Mouse (Mus musculus): ENCODE measurements around the gene Pdss2. TPM values are rescaled to one million over a fixed set of nuclear protein-coding genes. Genes with fewer than 3 reads are reported as not detected.

Pdss2 gene
- polyA plus RNA-seq, 1 experiment from 2014 or later = 8.0 TPM

DNA sequence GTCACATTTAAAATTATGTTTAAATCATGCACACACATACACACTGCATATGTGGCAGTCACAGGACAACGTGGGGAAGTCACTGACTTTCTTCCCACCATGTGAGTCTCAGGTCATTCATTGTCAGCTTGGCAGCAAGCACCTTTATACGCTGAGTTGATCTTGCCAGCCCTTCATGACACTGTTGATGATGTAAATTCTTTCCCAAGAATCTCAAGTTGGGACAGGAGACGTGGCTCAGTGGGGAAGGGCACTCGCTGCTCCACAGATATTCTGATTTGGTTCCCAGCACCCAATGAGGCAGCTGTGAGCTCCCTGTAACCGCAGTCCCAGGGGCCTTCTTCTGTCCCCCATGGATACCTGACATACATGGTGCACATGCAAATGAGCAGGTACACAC lies 147.3 kb downstream of the Pdss2 start:
- WGBS = 95% methylated on average over 5 of the region's 5 CpGs
- H3K27me3 ChIP-seq (replicated peaks; ENCODE audit: control insufficient read depth, insufficient read depth, low read length) = no peaks in the 10 kb centered on the region
- H3K4me3 ChIP-seq (ENCODE audit: low read depth, low read length) = no peak overlapping the region
- no peak for TF ChIP-seq CTCF (IDR thresholded peaks at IDR 0.05; ENCODE audit: low read depth)
- no peak overlapping the region for H3K9ac ChIP-seq (ENCODE audit: low read depth, low read length)
- H3K4me2 ChIP-seq (replicated peaks; ENCODE audit: low read depth) = no peak overlapping the region
- no peaks in the 10 kb centered on the region for H3K9me3 ChIP-seq (ENCODE audit: control insufficient read depth)
- no peak overlapping the region for H3K27ac ChIP-seq (ENCODE audit: low read depth, low read length)
- ATAC-seq = no peak
- no peaks in the 10 kb centered on the region for H3K36me3 ChIP-seq (ENCODE audit: control insufficient read depth, insufficient read depth)
- no peaks in the 10 kb centered on the region for H3K4me1 ChIP-seq (replicated peaks; ENCODE audit: control insufficient read depth, insufficient read depth, low read length)

- no peak for TF ChIP-seq CTCF (IDR thresholded peaks at IDR 0.05; ENCODE audit: low read depth)
- no peak for ATAC-seq
- H3K27ac ChIP-seq (ENCODE audit: low read depth, low read length) = no peak overlapping the region
- H3K27me3 ChIP-seq (replicated peaks; ENCODE audit: control insufficient read depth, insufficient read depth, low read length) = no peaks in the 10 kb centered on the region
- H3K4me1 ChIP-seq (replicated peaks; ENCODE audit: control insufficient read depth, insufficient read depth, low read length) = no peaks in the 10 kb centered on the region
- 64% methylated on average over 7 of the region's 7 CpGs for WGBS
- no peak overlapping the region for H3K9ac ChIP-seq (ENCODE audit: low read depth, low read length)
- no peak overlapping the region for H3K4me3 ChIP-seq (ENCODE audit: low read depth, low read length)
- H3K9me3 ChIP-seq (ENCODE audit: control insufficient read depth) = no peaks in the 10 kb centered on the region
- H3K36me3 ChIP-seq (ENCODE audit: control insufficient read depth, insufficient read depth) = no peaks in the 10 kb centered on the region
- no peak overlapping the region for H3K4me2 ChIP-seq (replicated peaks; ENCODE audit: low read depth)
Observed at GRCm38 (mm10) chr10:43372315-43372714, 151.0 kb downstream of the Pdss2 start.

- Histone ChIP-seq H3K4me2 (replicated peaks; ENCODE audit: low read depth) (no peak overlapping the region), H3K27me3 (replicated peaks; ENCODE audit: control insufficient read depth, insufficient read depth, low read length) (no peaks in the 10 kb centered on the region), H3K4me3 (ENCODE audit: low read depth, low read length) (no peak overlapping the region), H3K9me3 (ENCODE audit: control insufficient read depth) (no peaks in the 10 kb centered on the region), H3K4me1 (replicated peaks; ENCODE audit: control insufficient read depth, insufficient read depth, low read length) (no peaks in the 10 kb centered on the region), H3K9ac (ENCODE audit: low read depth, low read length) (no peak overlapping the region), H3K36me3 (ENCODE audit: control insufficient read depth, insufficient read depth) (no peaks in the 10 kb centered on the region), H3K27ac (ENCODE audit: low read depth, low read length) (no peak overlapping the region)
- WGBS = 88% methylated on average over 9 of the region's 9 CpGs
- no peak for TF ChIP-seq CTCF (IDR thresholded peaks at IDR 0.05; ENCODE audit: low read depth)
- ATAC-seq = no peak
Observed at GRCm38 (mm10) chr10:43373035-43373434, 151.7 kb downstream of the Pdss2 start.

GRCm38 (mm10) chr10:43373666-43374065 lies 152.4 kb downstream of the Pdss2 start:
- no peak overlapping the region for H3K27ac ChIP-seq (ENCODE audit: low read depth, low read length)
- no peaks in the 10 kb centered on the region for H3K4me1 ChIP-seq (replicated peaks; ENCODE audit: control insufficient read depth, insufficient read depth, low read length)
- no peak overlapping the region for H3K4me2 ChIP-seq (replicated peaks; ENCODE audit: low read depth)
- no peaks in the 10 kb centered on the region for H3K36me3 ChIP-seq (ENCODE audit: control insufficient read depth, insufficient read depth)
- H3K4me3 ChIP-seq (ENCODE audit: low read depth, low read length) = no peak overlapping the region
- H3K27me3 ChIP-seq (replicated peaks; ENCODE audit: control insufficient read depth, insufficient read depth, low read length) = no peaks in the 10 kb centered on the region
- no peaks in the 10 kb centered on the region for H3K9me3 ChIP-seq (ENCODE audit: control insufficient read depth)
- TF ChIP-seq CTCF (IDR thresholded peaks at IDR 0.05; ENCODE audit: low read depth) = no peak
- H3K9ac ChIP-seq (ENCODE audit: low read depth, low read length) = no peak overlapping the region
- 66% methylated on average over 12 of the region's 12 CpGs for WGBS
- ATAC-seq = no peak

GRCm38 (mm10) chr10:43375286-43375685 lies 154.0 kb downstream of the Pdss2 start:
- no peak for TF ChIP-seq CTCF (IDR thresholded peaks at IDR 0.05; ENCODE audit: low read depth)

DNA sequence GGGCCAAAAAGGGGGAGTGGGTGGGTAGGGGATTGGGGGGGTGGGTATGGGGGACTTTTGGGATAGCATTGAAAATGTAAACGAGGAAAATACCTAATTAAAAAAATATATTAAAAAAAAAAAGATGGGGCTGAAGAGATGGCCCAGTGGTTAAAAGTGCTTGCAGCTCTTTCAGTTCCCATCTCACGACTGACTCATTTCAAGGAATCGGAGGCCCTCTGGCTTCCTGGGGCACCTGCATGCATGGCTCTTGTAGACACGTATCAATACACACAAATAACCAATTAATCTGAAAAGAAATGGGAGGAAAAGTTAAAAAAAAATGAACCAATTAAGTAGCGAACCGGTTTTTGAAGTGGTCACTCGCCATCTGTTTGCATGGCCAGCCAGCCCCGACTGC lies 155.5 kb downstream of the Pdss2 start:
- no peak overlapping the region for H3K27ac ChIP-seq (ENCODE audit: low read depth, low read length)
- ATAC-seq = no peak
- H3K4me3 ChIP-seq (ENCODE audit: low read depth, low read length) = no peak overlapping the region
- no peak overlapping the region for H3K4me2 ChIP-seq (replicated peaks; ENCODE audit: low read depth)
- no peaks in the 10 kb centered on the region for H3K27me3 ChIP-seq (replicated peaks; ENCODE audit: control insufficient read depth, insufficient read depth, low read length)
- H3K9me3 ChIP-seq (ENCODE audit: control insufficient read depth) = no peaks in the 10 kb centered on the region
- 0 out of 2 replicates have a peak, but pooled peaks cover 4% of the 10 kb centered on the region for H3K4me1 ChIP-seq (replicated peaks; ENCODE audit: control insufficient read depth, insufficient read depth, low read length)
- WGBS = 90% methylated on average over 8 of the region's 8 CpGs
- no peak overlapping the region for H3K9ac ChIP-seq (ENCODE audit: low read depth, low read length)
- H3K36me3 ChIP-seq (ENCODE audit: control insufficient read depth, insufficient read depth) = no peaks in the 10 kb centered on the region
- TF ChIP-seq CTCF (IDR thresholded peaks at IDR 0.05; ENCODE audit: low read depth) = no peak

More at GRCm38 (mm10) chr10:43375286-43375685, 154.0 kb downstream of the Pdss2 start:
- Histone ChIP-seq H3K27me3 (replicated peaks; ENCODE audit: control insufficient read depth, insufficient read depth, low read length) (no peaks in the 10 kb centered on the region), H3K4me3 (ENCODE audit: low read depth, low read length) (no peak overlapping the region), H3K36me3 (ENCODE audit: control insufficient read depth, insufficient read depth) (no peaks in the 10 kb centered on the region), H3K9me3 (ENCODE audit: control insufficient read depth) (no peaks in the 10 kb centered on the region), H3K27ac (ENCODE audit: low read depth, low read length) (no peak overlapping the region), H3K9ac (ENCODE audit: low read depth, low read length) (no peak overlapping the region), H3K4me2 (replicated peaks; ENCODE audit: low read depth) (no peak overlapping the region), H3K4me1 (replicated peaks; ENCODE audit: control insufficient read depth, insufficient read depth, low read length) (0 out of 2 replicates have a peak, but pooled peaks cover 4% of the 10 kb centered on the region)
- ATAC-seq = no peak
- WGBS = 81% methylated on average over 4 of the region's 4 CpGs

- Histone ChIP-seq H3K9me3 (ENCODE audit: control insufficient read depth) (no peaks in the 10 kb centered on the region), H3K36me3 (ENCODE audit: control insufficient read depth, insufficient read depth) (no peaks in the 10 kb centered on the region), H3K9ac (ENCODE audit: low read depth, low read length) (no peak overlapping the region), H3K4me1 (replicated peaks; ENCODE audit: control insufficient read depth, insufficient read depth, low read length) (0 out of 2 replicates have a peak, but pooled peaks cover 4% of the 10 kb centered on the region), H3K27ac (ENCODE audit: low read depth, low read length) (no peak overlapping the region), H3K4me2 (replicated peaks; ENCODE audit: low read depth) (peak overlapping the region; percentile 44; the same call in 1 of the 2 replicates), H3K4me3 (ENCODE audit: low read depth, low read length) (no peak overlapping the region), H3K27me3 (replicated peaks; ENCODE audit: control insufficient read depth, insufficient read depth, low read length) (no peaks in the 10 kb centered on the region)
- peak; percentile 82 for TF ChIP-seq CTCF (IDR thresholded peaks at IDR 0.05; ENCODE audit: low read depth)
- ATAC-seq = no peak; the same call in 1 of the 2 replicates
- WGBS = 46% methylated on average over 5 of the region's 5 CpGs
Observed at GRCm38 (mm10) chr10:43378279-43378678, 157.0 kb downstream of the Pdss2 start.

Measured in intestine, postnatal 0 days (tissue).